Mouse (Mus musculus): Measurements from ENCODE around the gene Cobl. TPM values are rescaled to one million over a fixed set of nuclear protein-coding genes. Genes with fewer than 3 reads are reported as not detected.

Cobl gene
- not detected in 2 replicates for total RNA-seq (2023)

GRCm38 (mm10) chr11:12464181-12465162 is at the start of gene Cobl:
Gene Cobl, minus strand, starts transcription at chr11:12464960.

